Mouse (Mus musculus): ENCODE data around the gene Ces1e. TPM values are rescaled to one million over a fixed set of nuclear protein-coding genes. Genes with fewer than 3 reads are reported as not detected.

Gene Ces1e
- polyA plus RNA-seq (2012; ENCODE audit: insufficient read depth, low replicate concordance): not detected in 2 replicates

- Histone ChIP-seq H3K4me1 (no peaks in the 10 kb centered on the region), H3K4me3 (replicated peaks) (no peak within 1 kb of the TSS), H3K36me3 (replicated peaks; ENCODE audit: low read length) (no peaks in the 10 kb centered on the region), H3K27me3 (replicated peaks) (no peaks in the 10 kb centered on the region), H3K9me3 (0 out of 2 replicates have a peak, but pooled peaks cover 3% of the 10 kb centered on the region)
- TF ChIP-seq FLI1 (IDR thresholded peaks at IDR 0.05; ENCODE audit: low read length) (no peak), GATA1 (IDR thresholded peaks at IDR 0.05; ENCODE audit: borderline replicate concordance, low read length) (no peak)
Observed at GRCm38 (mm10) chr8:93229446-93229845, at the start of gene Ces1e. Gene Ces1e, minus strand, starts transcription at chr8:93229619.

GRCm38 (mm10) chr8:93278176-93278805 lies 48.9 kb upstream of the Ces1e start:
- TF ChIP-seq FLI1 (IDR thresholded peaks at IDR 0.05; ENCODE audit: low read length): no peak
- TF ChIP-seq GATA1 (IDR thresholded peaks at IDR 0.05; ENCODE audit: borderline replicate concordance, low read length): no peak
- Histone ChIP-seq H3K4me1 (no peaks in the 10 kb centered on the region), H3K27me3 (replicated peaks) (no peaks in the 10 kb centered on the region), H3K36me3 (replicated peaks; ENCODE audit: low read length) (no peaks in the 10 kb centered on the region), H3K4me3 (replicated peaks) (no peak overlapping the region), H3K9me3 (peaks cover 20% of the 10 kb centered on the region)

DNA sequence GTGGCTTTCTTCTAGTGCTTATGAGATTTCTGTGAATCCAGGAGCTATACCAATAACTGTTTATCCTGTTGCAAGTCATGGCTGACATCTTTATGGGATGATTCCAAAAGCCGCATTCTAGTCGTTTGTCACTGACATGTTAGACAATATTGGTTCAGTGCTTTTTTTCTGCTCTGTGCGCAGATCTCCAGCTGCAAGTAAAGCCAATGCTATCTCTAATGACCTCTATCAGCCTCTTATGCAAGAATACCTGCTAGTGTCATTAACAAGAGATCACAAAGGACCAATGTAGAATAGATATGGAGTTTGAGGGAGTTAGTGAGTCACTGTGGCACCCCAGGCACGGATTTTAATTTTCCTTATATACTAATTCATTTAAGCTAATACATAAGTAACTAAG lies 45.2 kb upstream of the Ces1e start:
- peaks cover 24% of the 10 kb centered on the region for H3K9me3 ChIP-seq
- H3K27me3 ChIP-seq (replicated peaks): no peaks in the 10 kb centered on the region
- no peak overlapping the region for H3K4me3 ChIP-seq (replicated peaks)
- no peaks in the 10 kb centered on the region for H3K36me3 ChIP-seq (replicated peaks; ENCODE audit: low read length)
- H3K4me1 ChIP-seq: no peaks in the 10 kb centered on the region
- no peak for TF ChIP-seq FLI1 (IDR thresholded peaks at IDR 0.05; ENCODE audit: low read length)
- TF ChIP-seq GATA1 (IDR thresholded peaks at IDR 0.05; ENCODE audit: borderline replicate concordance, low read length): no peak

DNA sequence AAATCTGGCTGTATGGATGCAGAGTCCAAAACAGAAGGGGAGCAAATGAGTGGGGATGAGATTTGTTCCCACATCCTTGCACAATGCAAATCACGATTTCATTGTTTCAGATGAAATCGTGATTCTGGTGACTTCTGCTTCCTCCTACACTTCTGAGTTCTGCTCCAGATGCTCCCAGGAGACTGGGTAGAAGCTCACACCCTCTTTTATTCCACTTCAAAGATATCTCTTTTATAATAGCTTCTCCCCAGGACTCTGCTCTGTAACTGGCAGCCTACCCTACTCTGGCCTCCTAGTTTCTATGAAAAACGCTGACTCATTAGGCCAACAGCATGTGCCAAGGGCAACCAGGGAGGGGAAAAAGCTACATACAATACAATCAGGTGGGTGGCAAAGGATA lies 43.9 kb upstream of the Ces1e start:
- peaks cover 24% of the 10 kb centered on the region for H3K9me3 ChIP-seq
- no peaks in the 10 kb centered on the region for H3K4me1 ChIP-seq
- no peaks in the 10 kb centered on the region for H3K27me3 ChIP-seq (replicated peaks)
- TF ChIP-seq FLI1 (IDR thresholded peaks at IDR 0.05; ENCODE audit: low read length): no peak
- no peak for TF ChIP-seq GATA1 (IDR thresholded peaks at IDR 0.05; ENCODE audit: borderline replicate concordance, low read length)
- no peak overlapping the region for H3K4me3 ChIP-seq (replicated peaks)
- no peaks in the 10 kb centered on the region for H3K36me3 ChIP-seq (replicated peaks; ENCODE audit: low read length)

DNA sequence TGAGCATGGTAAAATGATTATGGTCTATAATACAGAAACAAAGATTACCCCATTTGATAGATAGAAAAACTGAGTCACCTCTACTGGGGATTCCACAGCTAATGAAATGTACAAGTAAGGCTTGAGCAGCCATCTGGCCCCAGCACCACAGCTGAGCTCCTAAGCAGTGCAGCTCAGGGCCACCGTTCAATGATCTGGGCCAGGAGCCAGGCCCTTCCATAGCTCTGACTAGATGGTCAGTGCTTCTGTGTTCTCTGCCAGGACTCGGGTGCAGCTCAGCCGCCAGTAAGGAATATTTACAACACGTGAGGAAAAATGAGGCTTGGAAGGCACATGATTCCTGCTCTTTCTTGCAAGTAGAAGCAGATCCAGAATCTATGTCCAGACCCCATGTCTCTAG lies 43.3 kb upstream of the Ces1e start:
- Histone ChIP-seq H3K9me3 (peaks cover 24% of the 10 kb centered on the region), H3K4me3 (replicated peaks) (no peak overlapping the region), H3K27me3 (replicated peaks) (no peaks in the 10 kb centered on the region), H3K36me3 (replicated peaks; ENCODE audit: low read length) (no peaks in the 10 kb centered on the region), H3K4me1 (no peaks in the 10 kb centered on the region)
- no peak for TF ChIP-seq FLI1 (IDR thresholded peaks at IDR 0.05; ENCODE audit: low read length)
- no peak for TF ChIP-seq GATA1 (IDR thresholded peaks at IDR 0.05; ENCODE audit: borderline replicate concordance, low read length)

DNA sequence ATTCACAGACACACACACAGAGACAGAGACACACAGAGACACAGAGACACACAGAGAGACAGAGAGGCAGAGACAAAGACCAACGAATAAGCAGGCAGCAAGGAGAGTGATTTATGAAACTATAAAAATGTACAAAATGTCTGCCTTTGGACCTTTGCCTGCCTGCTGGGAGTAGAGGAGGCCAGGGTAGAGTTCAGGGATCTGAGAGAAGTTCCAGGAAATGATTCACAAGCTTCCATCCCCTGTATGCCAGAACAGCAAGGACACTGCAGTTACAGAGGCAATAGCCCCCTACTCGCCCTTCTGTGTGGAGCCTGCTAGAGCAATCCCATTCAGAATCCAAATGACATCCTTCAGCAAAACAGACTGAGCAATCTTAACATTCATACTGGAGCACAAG lies 32.0 kb upstream of the Ces1e start:
- Histone ChIP-seq H3K27me3 (replicated peaks) (no peaks in the 10 kb centered on the region), H3K4me1 (no peaks in the 10 kb centered on the region), H3K4me3 (replicated peaks) (no peak overlapping the region), H3K9me3 (0 out of 2 replicates have a peak, but pooled peaks cover 7% of the 10 kb centered on the region), H3K36me3 (replicated peaks; ENCODE audit: low read length) (no peaks in the 10 kb centered on the region)
- TF ChIP-seq GATA1 (IDR thresholded peaks at IDR 0.05; ENCODE audit: borderline replicate concordance, low read length): no peak
- no peak for TF ChIP-seq FLI1 (IDR thresholded peaks at IDR 0.05; ENCODE audit: low read length)

- TF ChIP-seq GATA1 (IDR thresholded peaks at IDR 0.05; ENCODE audit: borderline replicate concordance, low read length) (no peak), FLI1 (IDR thresholded peaks at IDR 0.05; ENCODE audit: low read length) (no peak)
- no peak overlapping the region for H3K4me3 ChIP-seq (replicated peaks)
- no peaks in the 10 kb centered on the region for H3K4me1 ChIP-seq
- no peaks in the 10 kb centered on the region for H3K27me3 ChIP-seq (replicated peaks)
- H3K9me3 ChIP-seq: no peaks in the 10 kb centered on the region; the same call in 1 of the 2 replicates
- no peaks in the 10 kb centered on the region for H3K36me3 ChIP-seq (replicated peaks; ENCODE audit: low read length)
Observed at GRCm38 (mm10) chr8:93252400-93252925, 23.0 kb upstream of the Ces1e start.

DNA sequence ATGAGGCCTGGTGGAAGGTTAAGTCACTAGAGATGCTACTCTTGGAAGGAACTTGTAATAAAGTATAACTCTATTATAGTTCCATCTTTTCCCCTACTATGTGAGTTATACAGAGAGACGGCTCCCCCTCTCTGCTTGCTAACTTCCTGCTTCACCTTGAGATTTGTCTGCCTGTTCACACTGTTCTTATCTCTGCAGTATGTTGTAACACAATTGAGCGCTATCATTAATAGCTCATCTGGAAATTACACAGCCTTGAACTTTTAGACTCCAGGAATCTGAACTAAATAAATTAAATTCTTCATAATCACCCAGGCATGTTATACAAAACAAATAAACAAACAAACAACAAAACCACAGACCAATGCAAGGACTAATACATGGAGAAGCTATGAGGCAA lies 16.6 kb upstream of the Ces1e start:
- Histone ChIP-seq H3K4me1 (no peaks in the 10 kb centered on the region), H3K36me3 (replicated peaks; ENCODE audit: low read length) (no peaks in the 10 kb centered on the region)
- TF ChIP-seq GATA1 (IDR thresholded peaks at IDR 0.05; ENCODE audit: borderline replicate concordance, low read length) (no peak), FLI1 (IDR thresholded peaks at IDR 0.05; ENCODE audit: low read length) (no peak)

DNA sequence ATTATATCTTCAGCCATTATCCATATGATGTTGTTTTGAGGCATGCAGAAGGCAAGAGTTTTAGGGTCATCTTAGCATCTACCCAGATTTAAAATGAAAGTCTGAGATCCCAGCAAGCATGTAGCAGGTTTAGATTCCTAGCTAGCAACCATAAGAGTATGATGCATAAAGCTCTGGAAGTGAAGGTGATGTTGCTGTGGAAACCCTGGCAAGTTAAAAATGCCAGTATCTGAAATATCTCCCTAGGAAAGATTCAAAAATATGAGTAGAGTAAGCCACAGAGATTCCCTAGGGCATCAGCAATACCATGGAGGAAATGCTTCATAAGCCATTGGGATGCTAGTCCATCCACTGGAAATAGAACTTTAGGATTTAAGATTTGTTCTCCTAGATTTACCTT lies 10.5 kb upstream of the Ces1e start:
- H3K4me1 ChIP-seq: no peaks in the 10 kb centered on the region
- peaks cover 3% of the 10 kb centered on the region for H3K9me3 ChIP-seq
- no peaks in the 10 kb centered on the region for H3K36me3 ChIP-seq (replicated peaks; ENCODE audit: low read length)
- TF ChIP-seq GATA1 (IDR thresholded peaks at IDR 0.05; ENCODE audit: borderline replicate concordance, low read length): no peak
- no peak for TF ChIP-seq FLI1 (IDR thresholded peaks at IDR 0.05; ENCODE audit: low read length)
- no peaks in the 10 kb centered on the region for H3K27me3 ChIP-seq (replicated peaks)
- H3K4me3 ChIP-seq (replicated peaks): no peak overlapping the region

More for the DNA sequence above, 16.6 kb upstream of the Ces1e start:
- Histone ChIP-seq H3K27me3 (replicated peaks) (no peaks in the 10 kb centered on the region), H3K4me3 (replicated peaks) (no peak overlapping the region), H3K9me3 (no peaks in the 10 kb centered on the region)

GRCm38 (mm10) chr8:93235681-93236080 lies 6.3 kb upstream of the Ces1e start:
- no peak for TF ChIP-seq GATA1 (IDR thresholded peaks at IDR 0.05; ENCODE audit: borderline replicate concordance, low read length)
- no peak for TF ChIP-seq FLI1 (IDR thresholded peaks at IDR 0.05; ENCODE audit: low read length)
- Histone ChIP-seq H3K27me3 (replicated peaks) (no peaks in the 10 kb centered on the region), H3K36me3 (replicated peaks; ENCODE audit: low read length) (no peaks in the 10 kb centered on the region), H3K4me3 (replicated peaks) (no peak overlapping the region), H3K9me3 (peaks cover 3% of the 10 kb centered on the region), H3K4me1 (no peaks in the 10 kb centered on the region)

Measured in megakaryocyte, embryonic 14.5 days (primary cell).